Mouse (Mus musculus): ENCODE results near the gene Scimp.

DNA sequence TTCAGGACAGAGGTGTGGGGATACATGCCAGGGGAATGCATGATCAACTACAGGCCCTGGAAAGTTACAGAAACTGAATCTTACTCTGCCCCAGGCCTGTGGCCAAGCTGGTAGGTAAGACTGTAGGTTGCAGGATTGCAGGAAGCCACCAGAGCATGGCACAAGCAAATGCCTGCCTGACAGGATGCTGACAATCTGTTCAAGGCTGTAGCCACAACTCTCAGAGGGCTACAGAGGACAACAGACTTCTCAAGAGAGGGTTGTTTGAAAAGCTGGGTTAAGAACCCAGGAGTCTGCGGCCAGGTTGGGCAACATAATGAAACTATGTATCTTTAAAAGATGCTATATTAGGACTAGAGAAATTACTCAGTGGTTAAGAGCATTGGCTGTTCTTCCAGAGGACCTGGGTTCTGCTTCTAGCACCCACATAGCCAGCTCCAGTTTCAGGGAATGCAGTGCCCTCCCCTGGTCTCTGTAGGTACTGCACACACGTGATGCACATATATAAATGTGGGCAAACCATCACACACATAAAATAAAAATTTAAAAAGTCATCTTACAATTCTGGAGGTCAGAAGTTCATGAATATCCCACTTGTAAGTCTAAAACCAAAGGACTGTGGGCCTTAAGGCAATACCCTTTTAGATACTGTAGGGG lies 10.1 kb downstream of the Scimp start:
- TF ChIP-seq CTCF (IDR thresholded peaks at IDR 0.05; ENCODE audit: low read depth) = 0 out of 2 replicates have a peak, but pooled peaks have one; percentile 12
- no peak for TF ChIP-seq EP300 (IDR thresholded peaks at IDR 0.05; ENCODE audit: low read depth)

Measured in liver, postnatal 0 days (tissue).